Mouse (Mus musculus): Measurements from ENCODE around the gene Caprin1.

- TF ChIP-seq POLR2A (IDR thresholded peaks at IDR 0.05; ENCODE audit: low read depth, low read length) (no peak), CTCF (conservative IDR thresholded peaks at IDR 0.05; ENCODE audit: insufficient read depth, insufficient read length, low read depth, low read length) (no peak)
Measured at GRCm38 (mm10) chr2:103746761-103747160, 50.7 kb downstream of the Caprin1 start.

Data from kidney, adult 2 months (tissue).